Mouse (Mus musculus) lung, adult 2 months (tissue): ENCODE results near the gene Aqr. TPM values are rescaled to one million over a fixed set of nuclear protein-coding genes. Genes with fewer than 3 reads are reported as not detected.

ENCODE experiments used
- DNase-seq: peaks from one replicate; pipeline ENCODE4 v3.0.0; 2022
- H3K4me1 ChIP-seq: fragments of 200-500 bp; 2 replicates; pipeline ENCODE4 v1.6.1; 2011; ENCODE audit warnings: low read length; ENCODE audit not compliant: control insufficient read depth, insufficient read depth
- H3K4me3 ChIP-seq: fragments of 200-500 bp; replicated peaks from 2 replicates; pipeline ENCODE3; 2011; ENCODE audit warnings: low read depth, mild to moderate bottlenecking, control low read depth, low read length; ENCODE audit errors: extremely low read depth
- CTCF ChIP-seq: fragments of 200-500 bp; IDR thresholded peaks from 2 replicates; pipeline ENCODE4 v1.5.1; 2011; ENCODE audit warnings: mild to moderate bottlenecking, low read length, control low read depth; ENCODE audit not compliant: insufficient read depth
- POLR2A ChIP-seq: fragments of 200-500 bp; IDR thresholded peaks from 2 replicates; pipeline ENCODE4 v1.6.1; 2011; ENCODE audit warnings: low read depth, mild to moderate bottlenecking, control low read depth, low read length, borderline replicate concordance; ENCODE audit errors: extremely low read depth
- WGBS: fragments of 180-500 bp; shearing (Covaris S2); methylation state at CpG from one replicate; pipeline ENCODE4 v1.1.7; 2018; 5-methylcytosine and 5-hydroxymethylcytosine counted together
- polyA plus RNA-seq: library from polyadenylated mRNA; depleted of rRNA; stranded (reverse); fragments of >200 nt; gene quantifications from 2 replicates; pipeline ENCODE4 v1.2.3, GENCODE M21; 2012

Gene Aqr
- polyA plus RNA-seq, 1 experiment = 18.4 TPM

DNA sequence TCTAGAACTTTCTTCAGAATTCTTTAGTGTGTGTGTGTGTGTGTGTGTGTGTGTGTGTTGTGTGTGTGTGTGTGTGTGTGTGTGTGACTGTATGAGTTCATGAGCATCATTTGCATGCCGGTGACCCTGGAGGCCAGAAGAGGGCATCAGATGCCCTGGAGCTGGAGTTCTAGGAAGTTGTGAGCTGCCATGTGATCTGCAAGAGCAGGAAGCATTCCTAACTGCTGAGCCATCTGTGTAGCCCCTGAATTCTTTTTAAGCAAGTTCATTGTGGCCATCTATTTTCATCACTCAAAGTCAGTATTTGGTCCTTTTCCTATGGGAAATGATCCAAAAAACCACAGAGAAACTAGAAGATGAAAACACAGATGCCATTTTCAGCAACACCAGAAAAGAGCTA, 92.1 kb downstream of the Aqr start:
- no peak for TF ChIP-seq CTCF
- TF ChIP-seq POLR2A = no peak
- no peaks in the 10 kb centered on the region for H3K4me1 ChIP-seq
- WGBS = 82% methylated on average over 1 of the region's 1 CpGs
- no peak overlapping the region for H3K4me3 ChIP-seq
- DNase-seq = no peak

GRCm38 (mm10) chr2:114093577-114093976, 93.2 kb downstream of the Aqr start:
- no peak overlapping the region for H3K4me3 ChIP-seq
- WGBS = 61% methylated on average over 9 of the region's 9 CpGs
- no peaks in the 10 kb centered on the region for H3K4me1 ChIP-seq
- DNase-seq = no peak
- TF ChIP-seq POLR2A = no peak
- TF ChIP-seq CTCF = no peak

GRCm38 (mm10) chr2:114089862-114090261, 97.0 kb downstream of the Aqr start:
- Histone ChIP-seq H3K4me3 (no peak overlapping the region), H3K4me1 (no peaks in the 10 kb centered on the region)
- no peak for DNase-seq
- no peak for TF ChIP-seq CTCF
- no peak for TF ChIP-seq POLR2A
- WGBS = 79% methylated on average over 3 of the region's 3 CpGs

- no peak overlapping the region for H3K4me3 ChIP-seq
- TF ChIP-seq POLR2A = no peak
- no peaks in the 10 kb centered on the region for H3K4me1 ChIP-seq
- 45% methylated on average over 1 of the region's 1 CpGs for WGBS
- DNase-seq = no peak
These were observed 99.6 kb downstream of the Aqr start for GRCm38 (mm10) chr2:114087271-114087670.

GRCm38 (mm10) chr2:114071876-114072275, 114.9 kb downstream of the Aqr start:
- no peak overlapping the region for H3K4me3 ChIP-seq
- WGBS = 54% methylated on average over 2 of the region's 2 CpGs
- TF ChIP-seq CTCF = no peak
- no peak for TF ChIP-seq POLR2A
- no peaks in the 10 kb centered on the region for H3K4me1 ChIP-seq
- DNase-seq = no peak

- no peak for DNase-seq
- Histone ChIP-seq H3K4me3 (no peak overlapping the region), H3K4me1 (no peaks in the 10 kb centered on the region)
- 73% methylated on average over 3 of the region's 3 CpGs for WGBS
- TF ChIP-seq CTCF = no peak
- no peak for TF ChIP-seq POLR2A
These were observed 120.6 kb downstream of the Aqr start for GRCm38 (mm10) chr2:114066226-114066625.

DNA sequence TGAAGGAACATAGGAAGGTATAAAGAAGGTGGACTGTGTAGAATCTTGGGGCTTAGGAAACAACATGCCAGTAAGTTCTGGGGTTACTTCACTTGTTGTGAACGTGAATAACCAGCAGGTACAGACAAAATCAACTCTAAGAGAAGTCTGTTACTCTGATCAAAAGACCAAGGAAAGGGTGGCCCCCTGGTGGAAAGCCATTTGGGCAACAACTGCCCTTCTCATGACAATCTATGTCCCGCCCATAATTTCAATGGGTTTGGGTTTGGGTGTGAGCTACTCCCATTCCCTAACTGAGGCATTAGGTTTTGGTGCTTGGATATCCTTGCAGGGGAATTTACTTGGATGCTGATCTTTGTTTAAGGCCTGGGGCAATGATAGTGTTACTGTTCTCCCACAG, 122.8 kb downstream of the Aqr start:
- TF ChIP-seq POLR2A (no peak), CTCF (no peak)
- Histone ChIP-seq H3K4me1 (no peaks in the 10 kb centered on the region), H3K4me3 (no peak overlapping the region)
- DNase-seq = no peak
- 52% methylated on average over 2 of the region's 2 CpGs for WGBS

DNA sequence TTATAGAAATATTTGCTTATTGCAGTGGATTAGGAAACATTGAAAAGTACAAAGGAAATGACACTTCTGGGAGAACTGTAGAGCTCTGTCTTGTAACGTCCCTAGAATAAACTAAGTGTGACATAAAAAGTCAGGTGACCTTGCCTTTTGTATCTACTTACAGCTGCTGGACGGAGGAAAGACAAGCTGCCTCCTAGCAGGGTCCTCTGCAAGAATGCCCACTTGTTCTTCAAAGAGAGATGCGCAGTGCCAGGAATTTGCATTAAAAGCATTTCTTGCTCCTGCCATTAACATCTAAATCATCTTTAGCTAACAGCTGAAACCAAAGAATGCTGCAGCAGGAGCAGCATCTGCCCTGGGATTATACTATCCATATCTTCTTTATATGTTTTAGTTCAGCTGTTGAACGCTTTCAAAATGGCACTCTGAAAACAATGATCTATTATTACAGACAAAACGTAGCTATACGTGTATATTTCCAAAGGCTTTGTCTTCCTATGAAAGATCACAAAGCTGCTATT, 126.7 kb downstream of the Aqr start:
- DNase-seq = no peak
- no peak for TF ChIP-seq CTCF
- no peak for TF ChIP-seq POLR2A
- no peaks in the 10 kb centered on the region for H3K4me1 ChIP-seq
- no peak overlapping the region for H3K4me3 ChIP-seq
- 50% methylated on average over 6 of the region's 6 CpGs for WGBS

- DNase-seq = no peak
- WGBS = 50% methylated on average over 1 of the region's 1 CpGs
- Histone ChIP-seq H3K4me1 (no peaks in the 10 kb centered on the region), H3K4me3 (no peak overlapping the region)
- TF ChIP-seq POLR2A (no peak), CTCF (no peak)
These were observed 127.2 kb downstream of the Aqr start for GRCm38 (mm10) chr2:114059608-114060007.

- DNase-seq = no peak
- H3K4me1 ChIP-seq = no peaks in the 10 kb centered on the region
- TF ChIP-seq POLR2A (no peak), CTCF (no peak)
- H3K4me3 ChIP-seq = no peak overlapping the region
- 77% methylated on average over 10 of the region's 10 CpGs for WGBS
These were observed 128.5 kb downstream of the Aqr start for GRCm38 (mm10) chr2:114058226-114058796.
